Mouse (Mus musculus) kidney, embryonic 16.5 days (tissue): ENCODE measurements around the gene Gm39115. TPM values are rescaled to one million over a fixed set of nuclear protein-coding genes. Genes with fewer than 3 reads are reported as not detected.

ENCODE experiments used
- ATAC-seq: fragments of 200-750 bp; cut with Nextera tagmentation; 2 replicates; pipeline ENCODE4 v1.8.0; 2017; ENCODE audit warnings: moderate TSS enrichment; ENCODE audit not compliant: low FRiP score, low TSS enrichment
- H3K27ac ChIP-seq: fragments of 300-500 bp; sonication (generic); 2 replicates; pipeline ENCODE4 v1.5.1; 2014; ENCODE audit warnings: low read length
- H3K27me3 ChIP-seq: fragments of 300-500 bp; sonication (generic); 2 replicates; pipeline ENCODE4 v1.6.1; 2014; ENCODE audit warnings: low read length, control low read depth, mixed read lengths; ENCODE audit not compliant: insufficient read depth
- H3K36me3 ChIP-seq: fragments of 300-500 bp; sonication (generic); 2 replicates; pipeline ENCODE4 v1.6.1; 2014; ENCODE audit warnings: low read length, control low read depth, mixed read lengths; ENCODE audit not compliant: insufficient read depth
- H3K4me1 ChIP-seq: fragments of 300-500 bp; sonication (generic); 2 replicates; pipeline ENCODE4 v1.6.1; 2014; ENCODE audit warnings: low read length, control low read depth, mixed read lengths; ENCODE audit not compliant: insufficient read depth
- H3K4me2 ChIP-seq: fragments of 300-500 bp; sonication (generic); replicated peaks from 2 replicates; pipeline ENCODE4 v1.6.1; 2014; ENCODE audit warnings: low read depth, low read length
- H3K4me3 ChIP-seq: fragments of 300-500 bp; sonication (generic); 2 replicates; pipeline ENCODE4 v1.5.1; 2014; ENCODE audit warnings: mild to moderate bottlenecking, low read length
- H3K9ac ChIP-seq: fragments of 300-500 bp; sonication (generic); replicated peaks from 2 replicates; pipeline ENCODE4 v1.6.1; 2014; ENCODE audit warnings: low read length
- H3K9me3 ChIP-seq: fragments of 300-500 bp; sonication (generic); 2 replicates; pipeline ENCODE4 v1.6.1; 2016; ENCODE audit warnings: low read length, control low read depth
- WGBS: fragments of 180-500 bp; shearing (Covaris S2); extraction: QIAGEN DNeasy Blood & Tissue Kit; methylation state at CpG from one replicate; pipeline ENCODE4 v1.1.7; 2014; 5-methylcytosine and 5-hydroxymethylcytosine counted together
- polyA plus RNA-seq: library from polyadenylated mRNA; unstranded; fragments of >200 nt; fragmentation: Nextera tagmentation; extraction: Ambion mirVana; gene quantifications from 2 replicates; pipeline ENCODE4 v1.2.1, GENCODE M21; 2015

Gm39115 gene
- polyA plus RNA-seq, 1 experiment from 2014 or later: not detected

GRCm38 (mm10) chr7:142088886-142089285 is 46.9 kb downstream of the Gm39115 start:
- peak; percentile 46; the same call in 1 of the 2 replicates for ATAC-seq
- 12% methylated on average over 5 of the region's 5 CpGs for WGBS
- H3K4me2 ChIP-seq: no peak overlapping the region

DNA sequence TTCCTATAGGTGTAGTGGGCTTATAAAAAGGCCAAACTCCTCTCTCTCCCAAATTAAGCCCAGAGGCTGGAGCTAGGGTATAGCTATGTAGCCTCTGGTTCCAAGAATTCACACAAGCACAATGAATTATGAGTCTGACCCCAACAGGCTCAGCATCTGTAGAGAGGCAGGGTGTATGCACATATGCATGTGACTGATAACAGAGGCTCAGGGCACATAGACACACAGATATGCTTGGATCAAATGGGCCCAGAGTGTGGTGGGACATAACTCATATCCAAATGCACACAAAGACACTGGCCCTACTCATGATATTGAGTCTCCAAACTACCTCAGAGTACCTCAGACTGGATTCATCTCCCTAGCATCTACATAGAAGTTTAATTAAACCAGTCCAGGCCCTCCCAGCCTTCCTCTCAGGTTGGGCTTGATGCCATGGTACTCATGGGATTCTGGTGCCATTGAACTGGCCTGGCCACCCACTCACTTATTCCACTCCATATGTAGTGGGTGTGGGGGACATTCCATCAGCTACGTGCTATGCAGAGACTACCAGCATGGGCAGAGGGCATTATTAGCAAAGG is 48.7 kb downstream of the Gm39115 start:
- Histone ChIP-seq H3K4me2 (no peak overlapping the region), H3K4me1 (peaks cover 20% of the 10 kb centered on the region), H3K27ac (no peak overlapping the region), H3K36me3 (no peaks in the 10 kb centered on the region), H3K27me3 (peaks cover 22% of the 10 kb centered on the region), H3K9me3 (no peaks in the 10 kb centered on the region), H3K4me3 (no peak overlapping the region), H3K9ac (no peak overlapping the region)
- WGBS: 85% methylated on average over 1 of the region's 1 CpGs
- ATAC-seq: no peak

More at GRCm38 (mm10) chr7:142088886-142089285, 46.9 kb downstream of the Gm39115 start:
- H3K27ac ChIP-seq: no peak overlapping the region
- H3K27me3 ChIP-seq: peaks cover 21% of the 10 kb centered on the region
- peaks cover 13% of the 10 kb centered on the region for H3K4me1 ChIP-seq
- H3K4me3 ChIP-seq: no peak overlapping the region
- H3K36me3 ChIP-seq: no peaks in the 10 kb centered on the region
- no peaks in the 10 kb centered on the region for H3K9me3 ChIP-seq
- H3K9ac ChIP-seq: no peak overlapping the region

DNA sequence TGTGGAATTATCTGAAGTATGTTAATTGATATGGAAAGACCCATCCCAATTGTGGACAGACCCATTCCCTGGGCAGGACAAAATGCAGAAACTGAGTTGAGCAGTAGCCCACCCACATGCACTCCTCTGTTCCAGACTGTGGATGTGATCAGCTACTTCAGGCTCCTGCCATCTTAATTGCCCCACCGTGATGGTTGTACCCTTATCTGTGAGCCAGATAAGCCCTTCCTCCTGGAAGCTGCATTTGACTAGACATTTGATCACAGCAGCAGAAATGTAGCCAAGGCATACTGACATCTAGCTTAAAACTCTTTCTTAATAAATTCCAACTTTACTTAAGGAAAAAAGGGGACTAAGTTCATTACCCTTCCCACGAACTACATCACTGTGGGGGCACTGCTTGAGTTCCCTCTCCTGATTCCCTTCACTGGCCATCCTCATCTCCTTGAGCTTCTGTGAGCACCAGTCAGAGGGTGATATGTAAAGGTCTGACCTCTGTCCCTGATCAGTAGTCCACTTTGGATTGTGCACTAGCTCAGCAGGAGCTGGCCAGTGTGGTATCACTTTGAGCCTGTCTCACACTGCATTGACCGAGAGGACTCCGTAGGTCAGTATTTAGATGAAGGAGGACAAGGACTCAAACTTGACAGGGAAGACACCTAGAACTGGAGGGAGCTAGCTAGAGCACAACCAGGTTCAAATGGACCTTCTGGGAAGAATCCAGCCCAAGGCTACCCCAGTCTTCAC is 49.5 kb downstream of the Gm39115 start:
- peaks cover 28% of the 10 kb centered on the region for H3K27me3 ChIP-seq
- 85% methylated on average over 4 of the region's 4 CpGs for WGBS

More for the DNA sequence above, 49.5 kb downstream of the Gm39115 start:
- H3K4me3 ChIP-seq: no peak overlapping the region
- no peaks in the 10 kb centered on the region for H3K9me3 ChIP-seq
- H3K9ac ChIP-seq: no peak overlapping the region
- ATAC-seq: no peak
- no peaks in the 10 kb centered on the region for H3K36me3 ChIP-seq
- no peak overlapping the region for H3K27ac ChIP-seq
- peaks cover 22% of the 10 kb centered on the region for H3K4me1 ChIP-seq
- no peak overlapping the region for H3K4me2 ChIP-seq

Other genes starting within 250 kb of the Gm39115 start
- 52.6 and 53.3 TPM in 2 replicates for gene Tollip, start 217.5 kb downstream of the Gm39115 start, polyA plus RNA-seq
- gene Brsk2, start 186.3 kb downstream of the Gm39115 start, polyA plus RNA-seq: 0.61 and 0.85 TPM in 2 replicates
- gene Mob2, start 75.0 kb downstream of the Gm39115 start, polyA plus RNA-seq: 69.1 and 77.2 TPM in 2 replicates
- gene Dusp8, start 40.2 kb downstream of the Gm39115 start, polyA plus RNA-seq: 2.4 and 2.5 TPM in 2 replicates
- gene Gm45618, start 15.3 kb downstream of the Gm39115 start, polyA plus RNA-seq: not detected in 2 replicates
- gene Gm45337, start 8.6 kb upstream of the Gm39115 start, polyA plus RNA-seq: not detected in 2 replicates
- not detected in 2 replicates for gene Gm29735, start 21.1 kb upstream of the Gm39115 start, polyA plus RNA-seq
- not detected in 2 replicates for gene Gm4553, start 29.7 kb upstream of the Gm39115 start, polyA plus RNA-seq
- not detected in 2 replicates for gene Krtap5-2, start 40.0 kb upstream of the Gm39115 start, polyA plus RNA-seq
- not detected in 2 replicates for gene Gm10153, start 54.4 kb upstream of the Gm39115 start, polyA plus RNA-seq
- not detected in 2 replicates for gene Krtap5-3, start 65.3 kb upstream of the Gm39115 start, polyA plus RNA-seq
- not detected in 2 replicates for gene Gm7579, start 75.8 kb upstream of the Gm39115 start, polyA plus RNA-seq
- gene Krtap5-5, start 93.9 kb upstream of the Gm39115 start, polyA plus RNA-seq: not detected in 2 replicates
- gene Gm40460, start 105.0 kb upstream of the Gm39115 start, polyA plus RNA-seq: not detected in 2 replicates
- not detected in 2 replicates for gene Gm2431, start 122.3 kb upstream of the Gm39115 start, polyA plus RNA-seq
- gene Gm4559, start 138.3 kb upstream of the Gm39115 start, polyA plus RNA-seq: not detected in 2 replicates
- gene Krtap5-1, start 161.1 kb upstream of the Gm39115 start, polyA plus RNA-seq: not detected in 2 replicates
- not detected in 2 replicates for gene Krtap5-4, start 167.5 kb upstream of the Gm39115 start, polyA plus RNA-seq
- 1.8 and 2.5 TPM in 2 replicates for gene Ifitm10, start 237.7 kb upstream of the Gm39115 start, polyA plus RNA-seq
- 4.4 TPM in 1 of 2 replicates, not detected in the other for gene Gm49369, start 246.6 kb upstream of the Gm39115 start, polyA plus RNA-seq